Mouse (Mus musculus): Measurements from ENCODE around the gene Olfr96. TPM values are rescaled to one million over a fixed set of nuclear protein-coding genes. Genes with fewer than 3 reads are reported as not detected.
A peak's percentile ranks its signal among the peaks of the same experiment; 100 is the strongest.

Gene Olfr96
- polyA plus RNA-seq (2015; fragmentation: Nextera tagmentation; extraction: Ambion mirVana) = not detected in 2 replicates

DNA sequence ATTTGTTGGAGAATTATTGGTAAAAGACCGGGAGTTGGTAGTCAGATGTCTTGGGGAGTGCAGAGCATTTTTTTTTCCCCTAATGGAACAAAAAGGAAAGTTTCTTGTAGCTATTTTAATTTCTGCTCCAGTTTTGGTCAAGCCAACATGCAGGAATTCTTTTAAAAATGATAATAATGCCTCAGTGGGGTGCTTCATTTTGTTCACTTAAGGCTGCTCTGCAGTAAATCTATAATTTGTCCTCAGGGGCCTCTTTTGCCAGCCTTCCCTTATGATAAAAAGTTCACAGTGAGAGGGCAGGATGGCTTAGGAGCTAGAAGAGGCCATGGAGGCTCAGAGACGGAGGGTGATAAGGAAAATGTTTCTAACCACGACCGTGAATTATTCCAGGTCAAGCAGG lies at the start of gene Olfr96:
Olfr96 (plus strand) TSS at position 301 of the 400 bp plus-strand sequence.
- no peaks in the 10 kb centered on the region for H3K27me3 ChIP-seq
- H3K36me3 ChIP-seq = no peaks in the 10 kb centered on the region
- no peaks in the 10 kb centered on the region for H3K4me1 ChIP-seq (replicated peaks)
- no peak within 1 kb of the TSS for H3K4me3 ChIP-seq (replicated peaks)
- H3K9ac ChIP-seq (replicated peaks) = no peak within 1 kb of the TSS
- H3K4me2 ChIP-seq (replicated peaks) = no peak within 1 kb of the TSS
- ATAC-seq = no peak
- H3K27ac ChIP-seq = no peak within 1 kb of the TSS
- 0 out of 2 replicates have a peak, but pooled peaks cover 2% of the 10 kb centered on the region for H3K9me3 ChIP-seq
- 61% methylated on average over 4 of the region's 4 CpGs for WGBS

GRCm38 (mm10) chr17:37185474-37185873 lies 34.5 kb upstream of the Olfr96 start:
- H3K36me3 ChIP-seq = no peaks in the 10 kb centered on the region
- no peaks in the 10 kb centered on the region for H3K9me3 ChIP-seq
- H3K4me2 ChIP-seq (replicated peaks) = no peak overlapping the region
- H3K9ac ChIP-seq (replicated peaks) = no peak overlapping the region
- WGBS = 65% methylated on average over 6 of the region's 6 CpGs
- no peak overlapping the region for H3K4me3 ChIP-seq (replicated peaks)
- no peaks in the 10 kb centered on the region for H3K4me1 ChIP-seq (replicated peaks)
- ATAC-seq = no peak
- no peak overlapping the region for H3K27ac ChIP-seq
- H3K27me3 ChIP-seq = no peaks in the 10 kb centered on the region

DNA sequence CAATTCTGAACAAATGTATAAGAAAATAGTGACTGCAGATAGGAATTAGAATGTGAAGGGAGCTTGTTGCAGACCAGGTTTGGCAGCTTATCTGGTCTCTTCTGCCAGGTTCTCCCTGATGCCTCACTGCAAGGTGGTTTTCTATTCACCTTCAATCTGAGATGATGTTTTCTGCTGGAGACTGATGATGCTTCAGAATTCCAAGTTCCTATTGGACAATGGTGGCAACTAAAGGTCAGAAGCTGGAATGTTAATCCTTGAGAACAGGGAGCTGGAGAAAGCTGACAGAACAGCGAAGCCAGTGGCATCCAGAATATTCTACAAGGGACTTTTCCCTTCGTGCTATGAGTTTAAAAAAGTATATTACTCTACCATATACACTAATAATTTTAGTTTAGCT lies 29.2 kb upstream of the Olfr96 start:
- Histone ChIP-seq H3K9ac (replicated peaks) (no peak overlapping the region), H3K9me3 (no peaks in the 10 kb centered on the region), H3K4me1 (replicated peaks) (no peaks in the 10 kb centered on the region), H3K36me3 (no peaks in the 10 kb centered on the region), H3K27me3 (peaks cover 16% of the 10 kb centered on the region; the same call in 1 of the 2 replicates), H3K4me3 (replicated peaks) (no peak overlapping the region), H3K27ac (no peak overlapping the region), H3K4me2 (replicated peaks) (no peak overlapping the region)
- 28% methylated on average over 2 of the region's 2 CpGs for WGBS
- no peak for ATAC-seq

DNA sequence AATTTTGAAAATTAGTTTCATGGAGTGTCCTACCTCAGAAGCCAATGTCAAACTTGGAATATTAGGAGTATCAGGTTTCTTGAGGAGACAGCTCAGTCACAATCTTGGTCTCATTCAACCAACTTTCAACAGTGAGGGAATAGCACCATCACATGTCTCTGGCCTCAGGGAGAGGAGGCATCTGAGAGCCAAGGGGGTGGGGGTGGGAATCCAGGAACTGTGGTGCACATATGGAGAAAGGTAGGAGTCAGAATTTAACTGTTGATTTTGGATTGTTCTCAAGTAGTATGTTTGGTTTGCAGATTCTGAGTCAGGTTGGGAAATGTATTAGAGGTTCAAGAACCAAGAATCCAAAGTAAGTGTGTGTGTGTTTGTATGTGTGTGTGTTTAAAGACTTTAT lies 26.9 kb upstream of the Olfr96 start:
- no peak overlapping the region for H3K4me3 ChIP-seq (replicated peaks)
- no peak for ATAC-seq
- H3K27me3 ChIP-seq = peaks cover 35% of the 10 kb centered on the region
- H3K36me3 ChIP-seq = no peaks in the 10 kb centered on the region
- H3K4me2 ChIP-seq (replicated peaks) = no peak overlapping the region
- no peak overlapping the region for H3K27ac ChIP-seq
- H3K9ac ChIP-seq (replicated peaks) = no peak overlapping the region
- 0 out of 2 replicates have a peak, but pooled peaks cover 6% of the 10 kb centered on the region for H3K4me1 ChIP-seq (replicated peaks)
- no peaks in the 10 kb centered on the region for H3K9me3 ChIP-seq

GRCm38 (mm10) chr17:37193656-37194055 lies 26.3 kb upstream of the Olfr96 start, which contains the start of gene Ubd:
TSS of gene Ubd (plus strand) at chr17:37193892.
- Histone ChIP-seq H3K9ac (replicated peaks) (no peak within 1 kb of the TSS), H3K36me3 (no peaks in the 10 kb centered on the region), H3K27ac (no peak within 1 kb of the TSS), H3K4me1 (replicated peaks) (0 out of 2 replicates have a peak, but pooled peaks cover 6% of the 10 kb centered on the region), H3K4me3 (replicated peaks) (no peak within 1 kb of the TSS), H3K4me2 (replicated peaks) (no peak within 1 kb of the TSS), H3K9me3 (no peaks in the 10 kb centered on the region), H3K27me3 (peaks cover 42% of the 10 kb centered on the region)
- no peak for ATAC-seq
- WGBS = 91% methylated on average over 2 of the region's 2 CpGs

DNA sequence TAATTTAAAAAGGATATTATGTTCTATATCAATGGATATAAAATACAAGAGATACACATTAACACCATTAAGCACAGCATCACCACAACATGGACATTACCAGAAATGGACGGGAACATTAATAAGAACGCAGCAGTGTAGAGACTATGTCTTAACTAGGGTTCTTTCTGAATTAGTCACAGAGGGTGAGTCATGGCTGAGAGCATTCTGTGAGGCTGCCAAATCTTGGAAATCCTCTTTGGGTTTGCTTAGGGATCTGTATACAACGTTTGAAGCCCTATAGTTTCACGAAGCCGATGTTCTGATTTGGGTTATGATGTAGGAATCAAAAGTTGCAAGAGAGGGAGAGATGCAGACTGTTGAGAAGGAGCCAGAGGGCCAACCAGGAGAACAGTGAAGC lies 25.2 kb upstream of the Olfr96 start:
- no peak for ATAC-seq
- 93% methylated on average over 5 of the region's 5 CpGs for WGBS
- no peak overlapping the region for H3K4me2 ChIP-seq (replicated peaks)
- 0 out of 2 replicates have a peak, but pooled peaks cover 6% of the 10 kb centered on the region for H3K4me1 ChIP-seq (replicated peaks)
- H3K4me3 ChIP-seq (replicated peaks) = no peak overlapping the region
- peaks cover 48% of the 10 kb centered on the region for H3K27me3 ChIP-seq
- no peak overlapping the region for H3K27ac ChIP-seq
- H3K9ac ChIP-seq (replicated peaks) = no peak overlapping the region
- no peaks in the 10 kb centered on the region for H3K9me3 ChIP-seq
- H3K36me3 ChIP-seq = no peaks in the 10 kb centered on the region

DNA sequence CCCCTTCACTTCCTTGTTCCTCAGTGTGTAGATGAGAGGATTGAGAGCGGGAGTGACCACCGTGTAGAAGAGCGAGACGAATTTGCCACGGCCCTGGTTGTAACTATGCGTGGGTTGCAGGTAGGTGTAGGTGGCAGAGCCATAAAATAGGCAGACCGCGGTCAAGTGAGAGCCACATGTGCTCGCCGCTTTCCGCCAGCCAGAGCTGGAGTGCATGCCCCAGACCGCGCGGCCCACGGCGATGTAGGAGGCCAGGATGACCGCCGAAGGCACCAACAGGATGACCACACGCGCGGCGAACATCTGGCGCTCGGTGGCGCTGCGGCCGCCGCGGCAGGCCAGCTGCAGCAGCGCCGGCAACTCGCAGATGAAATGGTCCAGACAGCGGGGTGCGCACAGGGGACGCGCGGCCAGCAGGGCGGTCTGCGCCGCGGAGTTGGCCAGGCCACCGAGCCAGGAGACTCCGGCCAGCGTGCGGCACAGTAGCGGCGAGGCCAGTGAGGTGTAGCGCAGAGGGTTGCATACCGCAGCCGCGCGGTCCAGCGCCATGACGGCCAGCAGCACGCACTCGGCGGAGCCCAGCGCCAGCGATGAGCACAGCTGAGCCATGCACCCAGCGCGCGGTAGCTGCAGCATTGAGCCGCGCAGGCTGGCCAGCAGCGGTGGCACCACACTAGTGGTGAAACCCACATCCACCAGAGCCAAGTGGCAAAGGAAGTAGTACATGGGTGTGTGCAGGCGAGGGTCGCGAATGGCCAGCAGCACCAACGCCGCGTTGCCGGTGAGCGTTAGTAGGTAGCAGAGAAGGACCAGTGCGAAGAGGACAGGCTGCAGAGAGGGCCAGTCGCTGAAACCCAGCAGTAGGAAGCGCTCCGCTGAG lies 22.9 kb upstream of the Olfr96 start:
- ATAC-seq = peak; percentile 96
- Histone ChIP-seq H3K4me2 (replicated peaks) (peak overlapping the region; percentile 91), H3K36me3 (no peaks in the 10 kb centered on the region), H3K9ac (replicated peaks) (peak overlapping the region; percentile 75), H3K27me3 (peaks cover 48% of the 10 kb centered on the region), H3K27ac (peak overlapping the region; percentile 69), H3K9me3 (no peaks in the 10 kb centered on the region), H3K4me1 (replicated peaks) (0 out of 2 replicates have a peak, but pooled peaks cover 6% of the 10 kb centered on the region), H3K4me3 (replicated peaks) (peak overlapping the region; percentile 66)
- WGBS = under 1% methylated on average over 76 of the region's 77 CpGs

- H3K4me1 ChIP-seq (replicated peaks) = 0 out of 2 replicates have a peak, but pooled peaks cover 6% of the 10 kb centered on the region
- no peak for ATAC-seq
- H3K4me2 ChIP-seq (replicated peaks) = no peak within 1 kb of the TSS
- H3K27me3 ChIP-seq = peaks cover 32% of the 10 kb centered on the region
- no peak within 1 kb of the TSS for H3K4me3 ChIP-seq (replicated peaks)
- H3K36me3 ChIP-seq = no peaks in the 10 kb centered on the region
- H3K27ac ChIP-seq = no peak within 1 kb of the TSS
- H3K9me3 ChIP-seq = no peaks in the 10 kb centered on the region
- 87% methylated on average over 2 of the region's 2 CpGs for WGBS
- no peak within 1 kb of the TSS for H3K9ac ChIP-seq (replicated peaks)
Observed at GRCm38 (mm10) chr17:37200894-37201293, 19.1 kb upstream of the Olfr96 start, which contains the start of gene Olfr94. TSS of gene Olfr94 (minus strand) at chr17:37200994.

- H3K4me1 ChIP-seq (replicated peaks) = no peaks in the 10 kb centered on the region
- peak; percentile 91 for ATAC-seq
- H3K9me3 ChIP-seq = no peaks in the 10 kb centered on the region
- no peak overlapping the region for H3K4me3 ChIP-seq (replicated peaks)
- H3K36me3 ChIP-seq = no peaks in the 10 kb centered on the region
- H3K4me2 ChIP-seq (replicated peaks) = no peak overlapping the region
- H3K27ac ChIP-seq = no peak overlapping the region
- no peak overlapping the region for H3K9ac ChIP-seq (replicated peaks)
- peaks cover 9% of the 10 kb centered on the region for H3K27me3 ChIP-seq
- WGBS = 2% methylated on average over 4 of the region's 4 CpGs
Observed at GRCm38 (mm10) chr17:37203206-37203916, 16.6 kb upstream of the Olfr96 start.

DNA sequence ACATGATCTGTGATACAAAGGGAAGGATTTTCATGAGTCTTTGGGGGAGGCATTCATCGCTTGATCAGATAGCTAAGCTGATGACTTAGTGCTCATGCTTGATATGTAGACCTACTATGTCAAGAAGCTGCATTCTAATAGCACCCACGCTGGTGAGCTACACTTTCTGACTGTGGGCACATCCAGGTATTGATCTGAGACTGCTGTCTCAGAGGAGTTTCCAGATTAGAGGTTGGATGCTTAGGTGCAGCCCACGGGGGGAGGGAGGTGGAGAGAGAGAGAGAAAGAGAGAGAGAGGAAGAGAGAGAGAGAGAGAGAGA lies 16.1 kb upstream of the Olfr96 start:
- 31% methylated on average over 3 of the region's 3 CpGs for WGBS
- Histone ChIP-seq H3K4me2 (replicated peaks) (no peak overlapping the region), H3K36me3 (no peaks in the 10 kb centered on the region), H3K27me3 (peaks cover 4% of the 10 kb centered on the region), H3K4me3 (replicated peaks) (no peak overlapping the region), H3K27ac (no peak overlapping the region), H3K9me3 (no peaks in the 10 kb centered on the region), H3K4me1 (replicated peaks) (no peaks in the 10 kb centered on the region), H3K9ac (replicated peaks) (no peak overlapping the region)
- peak; percentile 68 for ATAC-seq

- WGBS = 21% methylated on average over 40 of the region's 40 CpGs
- peak overlapping the region; percentile 64 for H3K9ac ChIP-seq (replicated peaks)
- H3K27ac ChIP-seq = no peak overlapping the region
- ATAC-seq = peak; percentile 84
- 0 out of 2 replicates have a peak, but pooled peaks cover 3% of the 10 kb centered on the region for H3K4me1 ChIP-seq (replicated peaks)
- peak overlapping the region; percentile 44 for H3K4me3 ChIP-seq (replicated peaks)
- H3K36me3 ChIP-seq = no peaks in the 10 kb centered on the region
- H3K4me2 ChIP-seq (replicated peaks) = peak overlapping the region; percentile 67
- no peaks in the 10 kb centered on the region for H3K9me3 ChIP-seq
- peaks cover 14% of the 10 kb centered on the region; the same call in 1 of the 2 replicates for H3K27me3 ChIP-seq
Observed at GRCm38 (mm10) chr17:37210884-37211768, 8.8 kb upstream of the Olfr96 start.

All from midbrain, embryonic 13.5 days (tissue).